Mouse (Mus musculus): ENCODE measurements at regions not wholly inside any gene's neighbourhood (a gene's known extent, or its start where the extent isn't known, plus 50 kb on each side); places are given as distances from the start of the nearest gene placed in this dataset.

- TF ChIP-seq CTCF (IDR thresholded peaks at IDR 0.05; ENCODE audit: low read depth), result no peak
- Histone ChIP-seq H3K36me3 (ENCODE audit: insufficient read depth) (no peaks in the 10 kb centered on the region), H3K9me3 (ENCODE audit: low read length) (no peaks in the 10 kb centered on the region), H3K27ac (ENCODE audit: low read depth, low read length) (no peak overlapping the region), H3K4me3 (ENCODE audit: low read depth, low read length) (no peak overlapping the region), H3K9ac (no peak overlapping the region), H3K4me1 (ENCODE audit: insufficient read depth) (no peaks in the 10 kb centered on the region), H3K27me3 (ENCODE audit: insufficient read depth, low read length) (no peaks in the 10 kb centered on the region), H3K4me2 (ENCODE audit: low read depth) (no peak overlapping the region)
- ATAC-seq, result no peak
- DNase-seq, result no peak
- WGBS, result 51% methylated on average over 5 of the region's 5 CpGs
Measured at GRCm38 (mm10) chr12:52379960-52380359, 123.8 kb upstream of the Arhgap5 start.

- no peaks in the 10 kb centered on the region for H3K9me3 ChIP-seq (ENCODE audit: low read length)
- no peak overlapping the region for H3K9ac ChIP-seq
- no peaks in the 10 kb centered on the region for H3K36me3 ChIP-seq (ENCODE audit: insufficient read depth)
- H3K27me3 ChIP-seq (ENCODE audit: insufficient read depth, low read length), result no peaks in the 10 kb centered on the region
- TF ChIP-seq CTCF (IDR thresholded peaks at IDR 0.05; ENCODE audit: low read depth), result no peak
- no peak overlapping the region for H3K4me3 ChIP-seq (ENCODE audit: low read depth, low read length)
- peak; percentile 80 for ATAC-seq
- no peak overlapping the region for H3K4me2 ChIP-seq (ENCODE audit: low read depth)
- WGBS, result 45% methylated on average over 18 of the region's 18 CpGs
- H3K4me1 ChIP-seq (ENCODE audit: insufficient read depth), result no peaks in the 10 kb centered on the region
- no peak overlapping the region for H3K27ac ChIP-seq (ENCODE audit: low read depth, low read length)
- peak; percentile 33 for DNase-seq
Measured at GRCm38 (mm10) chr12:52381161-52381967, 122.4 kb upstream of the Arhgap5 start.

- DNase-seq (no peak), ATAC-seq (0 out of 2 replicates have a peak, but pooled peaks have one; percentile 4)
- H3K9ac ChIP-seq, result no peak overlapping the region
- no peaks in the 10 kb centered on the region for H3K4me1 ChIP-seq (ENCODE audit: insufficient read depth)
- H3K4me3 ChIP-seq (ENCODE audit: low read depth, low read length), result no peak overlapping the region
- TF ChIP-seq CTCF (IDR thresholded peaks at IDR 0.05; ENCODE audit: low read depth), result no peak
- 75% methylated on average over 1 of the region's 1 CpGs for WGBS
- H3K9me3 ChIP-seq (ENCODE audit: low read length), result no peaks in the 10 kb centered on the region
- H3K27me3 ChIP-seq (ENCODE audit: insufficient read depth, low read length), result no peaks in the 10 kb centered on the region
- H3K27ac ChIP-seq (ENCODE audit: low read depth, low read length), result no peak overlapping the region
- no peak overlapping the region for H3K4me2 ChIP-seq (ENCODE audit: low read depth)
- no peaks in the 10 kb centered on the region for H3K36me3 ChIP-seq (ENCODE audit: insufficient read depth)
Measured at GRCm38 (mm10) chr12:52381968-52382325, 121.8 kb upstream of the Arhgap5 start.

GRCm38 (mm10) chr12:52382832-52383580 is 120.8 kb upstream of the Arhgap5 start:
- 23% methylated on average over 7 of the region's 7 CpGs for WGBS
- no peaks in the 10 kb centered on the region for H3K9me3 ChIP-seq (ENCODE audit: low read length)
- H3K9ac ChIP-seq, result no peak overlapping the region
- no peak for ATAC-seq
- 0 out of 2 replicates have a peak, but pooled peaks have one; percentile 15 for TF ChIP-seq CTCF (IDR thresholded peaks at IDR 0.05; ENCODE audit: low read depth)
- no peaks in the 10 kb centered on the region for H3K27me3 ChIP-seq (ENCODE audit: insufficient read depth, low read length)
- DNase-seq, result no peak
- H3K4me1 ChIP-seq (ENCODE audit: insufficient read depth), result no peaks in the 10 kb centered on the region
- no peaks in the 10 kb centered on the region for H3K36me3 ChIP-seq (ENCODE audit: insufficient read depth)
- no peak overlapping the region for H3K4me3 ChIP-seq (ENCODE audit: low read depth, low read length)
- H3K27ac ChIP-seq (ENCODE audit: low read depth, low read length), result no peak overlapping the region
- no peak overlapping the region for H3K4me2 ChIP-seq (ENCODE audit: low read depth)

- Histone ChIP-seq H3K36me3 (ENCODE audit: insufficient read depth) (no peaks in the 10 kb centered on the region), H3K9ac (no peak overlapping the region), H3K4me2 (ENCODE audit: low read depth) (no peak overlapping the region), H3K27ac (ENCODE audit: low read depth, low read length) (no peak overlapping the region), H3K4me3 (ENCODE audit: low read depth, low read length) (no peak overlapping the region), H3K27me3 (ENCODE audit: insufficient read depth, low read length) (no peaks in the 10 kb centered on the region), H3K4me1 (ENCODE audit: insufficient read depth) (peaks cover 8% of the 10 kb centered on the region; the same call in 1 of the 2 replicates), H3K9me3 (ENCODE audit: low read length) (no peaks in the 10 kb centered on the region)
- whole genome bisulfite sequencing, result 8% methylated on average over 5 of the region's 5 CpGs
- DNase-seq (peak; percentile 27), ATAC-seq (peak; percentile 59)
- no peak for TF ChIP-seq CTCF (IDR thresholded peaks at IDR 0.05; ENCODE audit: low read depth)
Measured at GRCm38 (mm10) chr12:52389552-52389951, 114.2 kb upstream of the Arhgap5 start.

GRCm38 (mm10) chr12:52390242-52390641 is 113.5 kb upstream of the Arhgap5 start:
- no peak overlapping the region for H3K4me3 ChIP-seq (ENCODE audit: low read depth, low read length)
- no peak for TF ChIP-seq CTCF (IDR thresholded peaks at IDR 0.05; ENCODE audit: low read depth)
- no peak overlapping the region for H3K9ac ChIP-seq
- H3K4me2 ChIP-seq (ENCODE audit: low read depth), result no peak overlapping the region
- no peaks in the 10 kb centered on the region for H3K36me3 ChIP-seq (ENCODE audit: insufficient read depth)
- H3K9me3 ChIP-seq (ENCODE audit: low read length), result no peaks in the 10 kb centered on the region
- WGBS, result 11% methylated on average over 4 of the region's 4 CpGs
- peak; percentile 54 for ATAC-seq
- DNase-seq, result peak; percentile 35
- no peaks in the 10 kb centered on the region for H3K27me3 ChIP-seq (ENCODE audit: insufficient read depth, low read length)
- H3K27ac ChIP-seq (ENCODE audit: low read depth, low read length), result no peak overlapping the region; the same call in 1 of the 2 replicates
- peaks cover 12% of the 10 kb centered on the region for H3K4me1 ChIP-seq (ENCODE audit: insufficient read depth)

- Histone ChIP-seq H3K27ac (ENCODE audit: low read depth, low read length) (no peak overlapping the region), H3K4me3 (ENCODE audit: low read depth, low read length) (no peak overlapping the region), H3K9ac (no peak overlapping the region), H3K9me3 (ENCODE audit: low read length) (no peaks in the 10 kb centered on the region), H3K27me3 (ENCODE audit: insufficient read depth, low read length) (no peaks in the 10 kb centered on the region), H3K36me3 (ENCODE audit: insufficient read depth) (no peaks in the 10 kb centered on the region), H3K4me1 (ENCODE audit: insufficient read depth) (peaks cover 25% of the 10 kb centered on the region), H3K4me2 (ENCODE audit: low read depth) (no peak overlapping the region)
- no peak for DNase-seq
- 81% methylated on average over 4 of the region's 4 CpGs for WGBS
- no peak for ATAC-seq
- no peak for TF ChIP-seq CTCF (IDR thresholded peaks at IDR 0.05; ENCODE audit: low read depth)
Measured at GRCm38 (mm10) chr12:52392636-52393035, 111.1 kb upstream of the Arhgap5 start.

Measured in forebrain, postnatal 0 days (tissue).